Mouse (Mus musculus): Measurements from ENCODE around the gene Foxs1. TPM values are rescaled to one million over a fixed set of nuclear protein-coding genes. Genes with fewer than 3 reads are reported as not detected.

Gene Foxs1
- polyA plus RNA-seq, 1 experiment from 2014 or later = 1.6 TPM

- 78% methylated on average over 11 of the region's 11 CpGs for WGBS
- Histone ChIP-seq H3K4me1 (peaks cover 6% of the 10 kb centered on the region; the same call in 1 of the 2 replicates), H3K27me3 (0 out of 2 replicates have a peak, but pooled peaks cover 3% of the 10 kb centered on the region), H3K27ac (no peak overlapping the region), H3K9me3 (no peaks in the 10 kb centered on the region), H3K4me3 (replicated peaks) (no peak overlapping the region), H3K4me2 (no peak overlapping the region), H3K9ac (no peak overlapping the region), H3K36me3 (replicated peaks) (no peaks in the 10 kb centered on the region)
- no peak for ATAC-seq (ENCODE audit: low FRiP score)
Measured at GRCm38 (mm10) chr2:152925189-152925872, 7.7 kb downstream of the Foxs1 start.

GRCm38 (mm10) chr2:152924543-152924942 lies 8.5 kb downstream of the Foxs1 start:
- no peak overlapping the region for H3K4me2 ChIP-seq
- no peak overlapping the region for H3K27ac ChIP-seq
- no peak overlapping the region for H3K9ac ChIP-seq
- no peaks in the 10 kb centered on the region for H3K36me3 ChIP-seq (replicated peaks)
- H3K4me1 ChIP-seq = peaks cover 6% of the 10 kb centered on the region; the same call in 1 of the 2 replicates
- no peak for ATAC-seq (ENCODE audit: low FRiP score)
- H3K4me3 ChIP-seq (replicated peaks) = no peak overlapping the region
- no peaks in the 10 kb centered on the region for H3K9me3 ChIP-seq
- 90% methylated on average over 5 of the region's 5 CpGs for WGBS
- H3K27me3 ChIP-seq = no peaks in the 10 kb centered on the region

GRCm38 (mm10) chr2:152924128-152924527 lies 8.9 kb downstream of the Foxs1 start:
- H3K36me3 ChIP-seq (replicated peaks) = no peaks in the 10 kb centered on the region
- H3K27ac ChIP-seq = no peak overlapping the region
- WGBS = 77% methylated on average over 8 of the region's 8 CpGs
- peaks cover 6% of the 10 kb centered on the region; the same call in 1 of the 2 replicates for H3K4me1 ChIP-seq
- H3K27me3 ChIP-seq = peaks cover 2% of the 10 kb centered on the region; the same call in 1 of the 2 replicates
- no peak overlapping the region for H3K9ac ChIP-seq
- no peak for ATAC-seq (ENCODE audit: low FRiP score)
- H3K4me3 ChIP-seq (replicated peaks) = no peak overlapping the region
- H3K4me2 ChIP-seq = no peak overlapping the region
- H3K9me3 ChIP-seq = no peaks in the 10 kb centered on the region

DNA sequence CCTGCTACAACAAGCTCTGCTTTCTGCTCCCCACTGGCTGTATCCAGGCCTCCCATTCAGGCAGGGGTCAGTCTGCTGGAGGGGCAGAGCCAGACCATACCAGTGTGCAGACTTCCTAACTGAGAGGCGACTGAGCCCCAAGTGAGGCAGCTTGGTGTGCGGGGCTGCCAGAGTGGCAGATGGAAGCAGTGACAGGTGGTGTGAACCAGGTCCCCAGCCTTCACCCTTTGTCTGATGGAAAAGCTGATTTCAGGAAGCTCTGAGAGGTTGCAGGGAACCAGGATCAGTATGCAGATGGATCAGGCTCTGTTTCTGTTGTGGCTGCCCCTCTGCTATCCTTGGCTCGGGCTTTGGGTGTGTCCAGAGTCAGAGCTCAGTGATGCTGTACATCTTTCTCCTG lies 9.4 kb downstream of the Foxs1 start:
- no peak for ATAC-seq (ENCODE audit: low FRiP score)
- no peaks in the 10 kb centered on the region for H3K36me3 ChIP-seq (replicated peaks)
- no peak overlapping the region for H3K4me3 ChIP-seq (replicated peaks)
- peaks cover 6% of the 10 kb centered on the region; the same call in 1 of the 2 replicates for H3K27me3 ChIP-seq
- no peaks in the 10 kb centered on the region for H3K9me3 ChIP-seq
- no peak overlapping the region for H3K9ac ChIP-seq
- H3K27ac ChIP-seq = no peak overlapping the region
- H3K4me1 ChIP-seq = peaks cover 9% of the 10 kb centered on the region; the same call in 1 of the 2 replicates
- WGBS = 77% methylated on average over 3 of the region's 3 CpGs
- no peak overlapping the region for H3K4me2 ChIP-seq

DNA sequence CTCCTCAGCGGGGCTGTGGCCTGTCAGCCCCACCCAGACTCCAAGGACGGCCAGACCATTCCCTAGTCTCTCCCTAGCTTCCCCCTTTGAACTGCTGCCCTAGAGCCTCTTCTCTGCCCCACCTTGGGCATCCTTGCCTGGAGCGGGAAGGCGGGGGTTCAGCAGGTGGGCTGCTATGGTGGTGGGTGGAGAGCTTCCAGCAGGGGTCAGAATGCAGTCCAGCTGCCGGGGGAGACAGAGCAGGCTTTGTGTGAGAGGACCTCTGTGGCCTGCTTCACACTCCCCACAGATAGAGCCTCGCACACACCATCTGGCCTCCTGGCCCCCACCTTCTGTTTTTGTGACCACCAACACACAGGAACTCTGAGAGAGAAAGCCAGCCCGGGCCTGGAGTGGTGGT lies 10.6 kb downstream of the Foxs1 start:
- ATAC-seq (ENCODE audit: low FRiP score) = no peak
- no peak overlapping the region for H3K9ac ChIP-seq
- H3K4me3 ChIP-seq (replicated peaks) = no peak overlapping the region
- H3K27me3 ChIP-seq = peaks cover 12% of the 10 kb centered on the region
- H3K4me1 ChIP-seq = peaks cover 10% of the 10 kb centered on the region; the same call in 1 of the 2 replicates
- 51% methylated on average over 7 of the region's 7 CpGs for WGBS
- H3K4me2 ChIP-seq = no peak overlapping the region
- H3K27ac ChIP-seq = no peak overlapping the region
- no peaks in the 10 kb centered on the region for H3K36me3 ChIP-seq (replicated peaks)
- H3K9me3 ChIP-seq = no peaks in the 10 kb centered on the region

- peaks cover 47% of the 10 kb centered on the region for H3K27me3 ChIP-seq
- no peak overlapping the region for H3K4me2 ChIP-seq
- H3K27ac ChIP-seq = no peak overlapping the region
- H3K4me1 ChIP-seq = peaks cover 18% of the 10 kb centered on the region
- H3K4me3 ChIP-seq (replicated peaks) = no peak overlapping the region
- H3K36me3 ChIP-seq (replicated peaks) = no peaks in the 10 kb centered on the region
- ATAC-seq (ENCODE audit: low FRiP score) = no peak
- H3K9me3 ChIP-seq = no peaks in the 10 kb centered on the region
- no peak overlapping the region for H3K9ac ChIP-seq
- WGBS = 69% methylated on average over 9 of the region's 9 CpGs
Measured at GRCm38 (mm10) chr2:152917671-152918070, 15.3 kb downstream of the Foxs1 start.

- WGBS = 60% methylated on average over 5 of the region's 5 CpGs
- no peak overlapping the region for H3K4me3 ChIP-seq (replicated peaks)
- ATAC-seq (ENCODE audit: low FRiP score) = no peak
- H3K4me1 ChIP-seq = peaks cover 12% of the 10 kb centered on the region
- H3K4me2 ChIP-seq = no peak overlapping the region
- no peak overlapping the region for H3K27ac ChIP-seq
- no peak overlapping the region for H3K9ac ChIP-seq
- peaks cover 63% of the 10 kb centered on the region for H3K27me3 ChIP-seq
- H3K9me3 ChIP-seq = no peaks in the 10 kb centered on the region
- no peaks in the 10 kb centered on the region for H3K36me3 ChIP-seq (replicated peaks)
Measured at GRCm38 (mm10) chr2:152916111-152916510, 16.9 kb downstream of the Foxs1 start.

GRCm38 (mm10) chr2:152915453-152915852 lies 17.6 kb downstream of the Foxs1 start:
- ATAC-seq (ENCODE audit: low FRiP score) = no peak
- Histone ChIP-seq H3K9me3 (no peaks in the 10 kb centered on the region), H3K27ac (no peak overlapping the region), H3K36me3 (replicated peaks) (no peaks in the 10 kb centered on the region), H3K4me3 (replicated peaks) (no peak overlapping the region), H3K27me3 (peaks cover 69% of the 10 kb centered on the region), H3K4me1 (peaks cover 12% of the 10 kb centered on the region), H3K9ac (no peak overlapping the region), H3K4me2 (no peak overlapping the region)
- 72% methylated on average over 4 of the region's 4 CpGs for WGBS

DNA sequence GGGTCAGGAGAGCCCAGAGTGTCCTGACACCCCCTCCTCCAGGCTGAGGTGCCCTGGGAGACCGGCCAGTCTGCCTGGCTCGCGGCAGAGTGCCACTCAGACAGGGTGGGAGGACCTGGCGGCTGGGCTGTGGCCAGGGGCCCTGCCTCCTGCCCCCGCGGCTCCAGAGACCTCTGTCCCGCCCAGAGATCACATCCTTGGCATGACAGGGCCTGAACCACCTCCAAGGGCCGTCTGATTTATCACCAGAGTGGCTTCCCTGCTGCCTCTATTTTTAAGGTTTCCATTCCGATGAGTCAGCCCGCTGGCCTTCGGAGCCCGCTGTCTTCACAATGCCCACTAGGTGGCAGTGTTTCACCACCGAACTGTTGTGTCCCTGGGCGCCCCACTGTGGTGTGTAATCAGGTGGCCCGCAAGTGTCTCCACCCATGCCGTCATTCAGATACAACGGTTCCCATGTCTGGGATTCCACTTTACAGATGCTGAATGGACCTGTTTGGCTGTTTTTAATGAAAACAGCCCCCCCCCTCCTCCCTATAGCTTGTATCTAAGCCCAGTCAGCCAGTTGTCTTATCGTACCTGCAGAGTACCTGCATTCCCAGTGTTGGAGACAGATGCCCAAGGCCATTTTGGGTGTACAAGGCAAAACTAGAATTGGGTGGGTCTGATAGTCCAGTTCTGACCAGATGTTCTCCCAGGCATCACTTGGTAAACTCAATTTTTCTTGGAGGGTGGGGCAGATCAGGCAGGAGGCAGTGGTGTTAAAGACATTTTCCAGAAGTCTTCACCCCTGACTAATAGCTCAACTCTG lies 18.5 kb downstream of the Foxs1 start:
- no peak overlapping the region for H3K4me3 ChIP-seq (replicated peaks)
- ATAC-seq (ENCODE audit: low FRiP score) = peak; percentile 79
- 0 out of 2 replicates have a peak overlapping the region, but pooled peaks have one; percentile 29 for H3K9ac ChIP-seq
- H3K36me3 ChIP-seq (replicated peaks) = no peaks in the 10 kb centered on the region
- WGBS = 4% methylated on average over 18 of the region's 18 CpGs
- H3K9me3 ChIP-seq = no peaks in the 10 kb centered on the region
- peaks cover 77% of the 10 kb centered on the region for H3K27me3 ChIP-seq
- H3K27ac ChIP-seq = no peak overlapping the region
- H3K4me2 ChIP-seq = peak overlapping the region; percentile 33
- H3K4me1 ChIP-seq = peaks cover 12% of the 10 kb centered on the region

GRCm38 (mm10) chr2:152913471-152913870 lies 19.5 kb downstream of the Foxs1 start:
- ATAC-seq (ENCODE audit: low FRiP score) = no peak

GRCm38 (mm10) chr2:152911432-152911831 lies 21.6 kb downstream of the Foxs1 start:
- Histone ChIP-seq H3K27me3 (peaks cover 61% of the 10 kb centered on the region), H3K9me3 (no peaks in the 10 kb centered on the region), H3K4me2 (no peak overlapping the region), H3K36me3 (replicated peaks) (no peaks in the 10 kb centered on the region), H3K4me3 (replicated peaks) (no peak overlapping the region), H3K9ac (no peak overlapping the region), H3K4me1 (peaks cover 13% of the 10 kb centered on the region), H3K27ac (no peak overlapping the region)
- 28% methylated on average over 6 of the region's 6 CpGs for WGBS
- no peak for ATAC-seq (ENCODE audit: low FRiP score)

More at GRCm38 (mm10) chr2:152913471-152913870, 19.5 kb downstream of the Foxs1 start:
- H3K27me3 ChIP-seq = peaks cover 73% of the 10 kb centered on the region
- H3K4me2 ChIP-seq = no peak overlapping the region
- H3K36me3 ChIP-seq (replicated peaks) = no peaks in the 10 kb centered on the region
- H3K9ac ChIP-seq = no peak overlapping the region
- H3K27ac ChIP-seq = no peak overlapping the region
- WGBS = 41% methylated on average over 7 of the region's 7 CpGs
- H3K9me3 ChIP-seq = no peaks in the 10 kb centered on the region
- peaks cover 8% of the 10 kb centered on the region for H3K4me1 ChIP-seq
- no peak overlapping the region for H3K4me3 ChIP-seq (replicated peaks)

GRCm38 (mm10) chr2:152911031-152911430 lies 22.0 kb downstream of the Foxs1 start, which contains the start of gene Mylk2:
Mylk2 (plus strand) TSS chr2:152911352.
- no peak within 1 kb of the TSS for H3K4me2 ChIP-seq

More at GRCm38 (mm10) chr2:152911031-152911430, 22.0 kb downstream of the Foxs1 start, which contains the start of gene Mylk2:
- Histone ChIP-seq H3K9me3 (no peaks in the 10 kb centered on the region), H3K9ac (no peak within 1 kb of the TSS), H3K4me3 (replicated peaks) (no peak within 1 kb of the TSS), H3K4me1 (peaks cover 13% of the 10 kb centered on the region), H3K27me3 (peaks cover 56% of the 10 kb centered on the region), H3K36me3 (replicated peaks) (no peaks in the 10 kb centered on the region), H3K27ac (no peak within 1 kb of the TSS)
- 25% methylated on average over 12 of the region's 12 CpGs for WGBS
- no peak for ATAC-seq (ENCODE audit: low FRiP score)

All from forebrain, embryonic 12.5 days (tissue).